Mouse (Mus musculus) thymus, adult 2 months (tissue): ENCODE results near the gene Taf8.

Experiments used
- CTCF ChIP-seq: fragments of 200-500 bp; IDR thresholded peaks from 2 replicates; pipeline ENCODE4 v1.5.1; 2012; ENCODE audit warnings: mild to moderate bottlenecking, control low read depth, low read length, moderate library complexity, borderline replicate concordance; ENCODE audit not compliant: control insufficient read depth, poor library complexity, insufficient read depth; ENCODE audit errors: extremely low read depth
- POLR2A ChIP-seq: fragments of 200-500 bp; IDR thresholded peaks from 2 replicates; pipeline ENCODE4 v1.6.1; 2012; ENCODE audit warnings: mild to moderate bottlenecking, low read length, control low read depth, moderate library complexity; ENCODE audit not compliant: control insufficient read depth, poor library complexity, insufficient read depth; ENCODE audit errors: extremely low read depth

- no peak for TF ChIP-seq POLR2A
- TF ChIP-seq CTCF, result no peak
Observed at GRCm38 (mm10) chr17:47450880-47451565, 51.1 kb downstream of the Taf8 start.
